ENCODE assay signal across 10 mouse cellular contexts in genomic region chr10:81016645-81017044, GRCm38 (mm10). TPM values are rescaled to one million over a fixed set of nuclear protein-coding genes. Genes with fewer than 3 reads are reported as not detected.
DNase-seq lines count a peak whose midpoint lies in the region; ATAC-seq lines count a peak whose summit lies in the region.
"Had no signal": no experiment of that assay in that cellular context is flagged by ENCODE, and none has a peak within 500 bp of the region (broad histone marks: within the 10 kb centered on the region; RNA-seq: fewer than 3 reads in every experiment).

No protein-coding gene starts in this region.

- no peak overlapping the region for H3K4me2 ChIP-seq in forebrain, embryonic 14.5 days (ENCODE audit: low read length)
- H3K4me2 ChIP-seq in forebrain, embryonic 13.5 days = no peak overlapping the region
- H3K4me2 ChIP-seq: heart, embryonic 15.5 days; neural tube, embryonic 13.5 days had no signal

- H3K27me3 ChIP-seq in forebrain, embryonic 14.5 days (replicated peaks; ENCODE audit: control insufficient read depth, insufficient read depth, low read length) = no peaks in the 10 kb centered on the region
- H3K27me3 ChIP-seq in forebrain, embryonic 13.5 days = peaks cover 8% of the 10 kb centered on the region

- ATAC-seq in forebrain, embryonic 14.5 days = no peak
- no peak for ATAC-seq in forebrain, embryonic 13.5 days

- H3K9me3 ChIP-seq in forebrain, embryonic 14.5 days (replicated peaks; ENCODE audit: control insufficient read depth, low read length) = no peaks in the 10 kb centered on the region
- no peaks in the 10 kb centered on the region for H3K9me3 ChIP-seq in forebrain, embryonic 13.5 days (replicated peaks)
- H3K9me3 ChIP-seq: heart, embryonic 15.5 days; neural tube, embryonic 13.5 days had no signal

- WGBS in forebrain, embryonic 14.5 days = 6% methylated on average over 7 of the region's 7 CpGs
- WGBS in forebrain, embryonic 13.5 days = 5% methylated on average over 7 of the region's 7 CpGs

- H3K4me1 ChIP-seq in forebrain, embryonic 14.5 days (ENCODE audit: control insufficient read depth, insufficient read depth, low read length) = peaks cover 2% of the 10 kb centered on the region; the same call in 1 of the 2 replicates
- H3K4me1 ChIP-seq in forebrain, embryonic 13.5 days = peaks cover 9% of the 10 kb centered on the region; the same call in 1 of the 2 replicates

- no peak overlapping the region for H3K27ac ChIP-seq in forebrain, embryonic 14.5 days (ENCODE audit: low read depth, low read length)
- H3K27ac ChIP-seq in forebrain, embryonic 13.5 days = no peak overlapping the region
- H3K27ac ChIP-seq: heart, embryonic 15.5 days; neural tube, embryonic 13.5 days had no signal

- no peak overlapping the region for H3K4me3 ChIP-seq in forebrain, embryonic 14.5 days (ENCODE audit: low read depth, low read length)
- no peak overlapping the region for H3K4me3 ChIP-seq in forebrain, embryonic 13.5 days
- H3K4me3 ChIP-seq: heart, embryonic 15.5 days; neural tube, embryonic 13.5 days had no signal

- H3K9ac ChIP-seq in forebrain, embryonic 14.5 days (ENCODE audit: low read length) = no peak overlapping the region
- H3K9ac ChIP-seq in forebrain, embryonic 13.5 days = no peak overlapping the region
- H3K9ac ChIP-seq: heart, embryonic 15.5 days; neural tube, embryonic 13.5 days had no signal

- peak; percentile 37 for DNase-seq in forebrain, embryonic 14.5 days (ENCODE audit: low spot score)
- DNase-seq in ovary, postnatal 36 days (ENCODE audit: low spot score) = peak; percentile 63
- no peak for DNase-seq in ovary, adult 18-20 months (ENCODE audit: low spot score)
- DNase-seq in cerebellum, adult 11-12 months = peak; percentile 69
- DNase-seq in hindlimb bud, embryonic 11.5 days (ENCODE audit: extremely low spot score, low read depth, low spot score) = peak; percentile 20
- DNase-seq in lung, postnatal 4 days = peak; percentile 59 to 74
- peak; percentile 79 for DNase-seq in thymus, postnatal 25 days

- H3K36me3 ChIP-seq in forebrain, embryonic 14.5 days (ENCODE audit: control insufficient read depth, insufficient read depth, low read length) = no peaks in the 10 kb centered on the region
- H3K36me3 ChIP-seq in forebrain, embryonic 13.5 days (ENCODE audit: poor library complexity, severe bottlenecking) = no peaks in the 10 kb centered on the region
- H3K36me3 ChIP-seq: heart, embryonic 15.5 days; neural tube, embryonic 13.5 days had no signal

RNA-seq across cellular contexts. Expression of gene Gng7, which starts 1.9 kb away (rescaled TPM):
- 15.3 and 20.8 TPM in 2 replicates for polyA plus RNA-seq in forebrain, embryonic 14.5 days (2014; fragmentation: Nextera tagmentation; extraction: Ambion mirVana)
- polyA plus RNA-seq in forebrain, embryonic 13.5 days (2015; fragmentation: Nextera tagmentation; extraction: Ambion mirVana) = 14.8 and 17.6 TPM in 2 replicates

RNA-seq across cellular contexts. Expression of gene Diras1, which starts 8.8 kb away (rescaled TPM):
- 19.0 and 21.0 TPM in 2 replicates for polyA plus RNA-seq in forebrain, embryonic 14.5 days (2014; fragmentation: Nextera tagmentation; extraction: Ambion mirVana)
- polyA plus RNA-seq in forebrain, embryonic 13.5 days (2015; fragmentation: Nextera tagmentation; extraction: Ambion mirVana) = 13.4 and 15.0 TPM in 2 replicates
- polyA plus RNA-seq: heart, embryonic 15.5 days had no signal

RNA-seq across cellular contexts. Expression of gene Slc39a3, which starts 20.6 kb away (rescaled TPM):
- polyA plus RNA-seq in forebrain, embryonic 14.5 days (2014; fragmentation: Nextera tagmentation; extraction: Ambion mirVana) = 20.7 and 26.9 TPM in 2 replicates
- polyA plus RNA-seq in forebrain, embryonic 13.5 days (2015; fragmentation: Nextera tagmentation; extraction: Ambion mirVana) = 33.4 and 37.8 TPM in 2 replicates

RNA-seq across cellular contexts. Expression of gene Sgta, which starts 43.3 kb away (rescaled TPM):
- 304 and 312 TPM in 2 replicates for polyA plus RNA-seq in forebrain, embryonic 14.5 days (2014; fragmentation: Nextera tagmentation; extraction: Ambion mirVana)
- polyA plus RNA-seq in forebrain, embryonic 13.5 days (2015; fragmentation: Nextera tagmentation; extraction: Ambion mirVana) = 273 and 305 TPM in 2 replicates

RNA-seq across cellular contexts. Expression of gene Thop1, which starts 53.2 kb away (rescaled TPM):
- 38.9 and 45.6 TPM in 2 replicates for polyA plus RNA-seq in forebrain, embryonic 14.5 days (2014; fragmentation: Nextera tagmentation; extraction: Ambion mirVana)
- polyA plus RNA-seq in forebrain, embryonic 13.5 days (2015; fragmentation: Nextera tagmentation; extraction: Ambion mirVana) = 55.8 and 60.5 TPM in 2 replicates
